Comparison of ENCODE assay signal across 27 mouse cellular contexts in genomic region chr12:84304554-84304953, GRCm38 (mm10). TPM values are rescaled to one million over a fixed set of nuclear protein-coding genes. Genes with fewer than 3 reads are reported as not detected.
DNase-seq lines count a peak whose midpoint lies in the region; ATAC-seq and TF ChIP-seq lines count a peak whose summit lies in the region.
"Had no signal": no experiment of that assay in that cellular context is flagged by ENCODE, and none has a peak within 500 bp of the region (broad histone marks: within the 10 kb centered on the region; RNA-seq: fewer than 3 reads in every experiment).

No protein-coding gene starts in this region.

- peaks cover 8% of the 10 kb centered on the region; the same call in 1 of the 2 replicates for H3K36me3 ChIP-seq in intestine, embryonic 16.5 days (ENCODE audit: control insufficient read depth, insufficient read depth, low read length)
- 0 out of 2 replicates have a peak, but pooled peaks cover 6% of the 10 kb centered on the region for H3K36me3 ChIP-seq in intestine, embryonic 15.5 days
- H3K36me3 ChIP-seq in liver, postnatal 0 days (replicated peaks; ENCODE audit: insufficient read depth, low read length) = peaks cover 55% of the 10 kb centered on the region
- H3K36me3 ChIP-seq in intestine, postnatal 0 days (ENCODE audit: control insufficient read depth, insufficient read depth) = peaks cover 38% of the 10 kb centered on the region
- peaks cover 10% of the 10 kb centered on the region for H3K36me3 ChIP-seq in stomach, postnatal 0 days (ENCODE audit: control insufficient read depth, insufficient read depth, low read length)
- H3K36me3 ChIP-seq: forebrain, embryonic 12.5 days had no signal

- 75% methylated on average over 1 of the region's 1 CpGs for WGBS in intestine, embryonic 16.5 days
- 78% methylated on average over 1 of the region's 1 CpGs for WGBS in intestine, embryonic 15.5 days
- WGBS in liver, postnatal 0 days (ENCODE audit: insufficient replicate concordance) = 79% methylated on average over 1 of the region's 1 CpGs
- WGBS in intestine, postnatal 0 days = 64% methylated on average over 1 of the region's 1 CpGs
- WGBS in stomach, postnatal 0 days = 61% methylated on average over 1 of the region's 1 CpGs

- no peak for TF ChIP-seq CTCF in liver, postnatal 0 days (IDR thresholded peaks at IDR 0.05; ENCODE audit: low read depth)
- TF ChIP-seq CTCF in intestine, postnatal 0 days (IDR thresholded peaks at IDR 0.05; ENCODE audit: low read depth) = no peak
- no peak for TF ChIP-seq CTCF in stomach, postnatal 0 days (IDR thresholded peaks at IDR 0.05; ENCODE audit: low read depth)

- no peak overlapping the region for H3K4me2 ChIP-seq in intestine, embryonic 16.5 days (ENCODE audit: low read depth, low read length)
- no peak overlapping the region for H3K4me2 ChIP-seq in intestine, embryonic 15.5 days (replicated peaks)
- H3K4me2 ChIP-seq in liver, postnatal 0 days (ENCODE audit: low read depth, low read length) = no peak overlapping the region
- H3K4me2 ChIP-seq in intestine, postnatal 0 days (replicated peaks; ENCODE audit: low read depth) = no peak overlapping the region
- H3K4me2 ChIP-seq in stomach, postnatal 0 days (replicated peaks; ENCODE audit: low read depth) = no peak overlapping the region
- H3K4me2 ChIP-seq: embryonic facial prominence, embryonic 13.5 days; embryonic facial prominence, embryonic 15.5 days; forebrain, embryonic 12.5 days had no signal

- H3K9me3 ChIP-seq in intestine, embryonic 16.5 days (ENCODE audit: control insufficient read depth, low read length) = no peaks in the 10 kb centered on the region
- H3K9me3 ChIP-seq in intestine, embryonic 15.5 days = no peaks in the 10 kb centered on the region
- no peaks in the 10 kb centered on the region for H3K9me3 ChIP-seq in liver, postnatal 0 days (ENCODE audit: low read length)
- H3K9me3 ChIP-seq in intestine, postnatal 0 days (ENCODE audit: control insufficient read depth) = no peaks in the 10 kb centered on the region
- no peaks in the 10 kb centered on the region for H3K9me3 ChIP-seq in stomach, postnatal 0 days (ENCODE audit: control insufficient read depth, low read length)
- H3K9me3 ChIP-seq: embryonic facial prominence, embryonic 13.5 days; embryonic facial prominence, embryonic 15.5 days; forebrain, embryonic 10.5 days; forebrain, embryonic 12.5 days; G1E had no signal

- no peak for DNase-seq in liver, postnatal 0 days
- no peak for DNase-seq in liver
- DNase-seq in stomach, postnatal 0 days (ENCODE audit: low spot score) = no peak
- DNase-seq in cerebellum, adult 9-10 months = no peak
- DNase-seq: adrenal gland, adult 8-10 months; adrenal gland, postnatal 14 days; adrenal gland, postnatal 36 days; cerebellum, adult 11-12 months; cerebellum, adult 2 months; cerebellum, adult 9-11 months; cerebellum, postnatal 14 days; cerebellum, postnatal 36 days; embryo, embryonic 11 days had no signal

- H3K4me3 ChIP-seq in intestine, embryonic 16.5 days (ENCODE audit: low read length) = no peak overlapping the region
- no peak overlapping the region for H3K4me3 ChIP-seq in intestine, embryonic 15.5 days (replicated peaks)
- no peak overlapping the region for H3K4me3 ChIP-seq in liver, postnatal 0 days (ENCODE audit: low read depth, low read length)
- H3K4me3 ChIP-seq in intestine, postnatal 0 days (ENCODE audit: low read depth, low read length) = no peak overlapping the region
- H3K4me3 ChIP-seq in stomach, postnatal 0 days (ENCODE audit: low read depth, low read length) = no peak overlapping the region
- H3K4me3 ChIP-seq: embryonic facial prominence, embryonic 13.5 days; embryonic facial prominence, embryonic 15.5 days; erythroblast, embryonic 14.5 days; forebrain, embryonic 10.5 days; forebrain, embryonic 12.5 days had no signal

- H3K4me1 ChIP-seq in intestine, embryonic 16.5 days (ENCODE audit: control insufficient read depth, insufficient read depth, low read length) = no peaks in the 10 kb centered on the region; the same call in 1 of the 2 replicates
- no peaks in the 10 kb centered on the region for H3K4me1 ChIP-seq in intestine, embryonic 15.5 days (replicated peaks)
- no peaks in the 10 kb centered on the region for H3K4me1 ChIP-seq in liver, postnatal 0 days (ENCODE audit: insufficient read depth)
- H3K4me1 ChIP-seq in intestine, postnatal 0 days (replicated peaks; ENCODE audit: control insufficient read depth, insufficient read depth, low read length) = no peaks in the 10 kb centered on the region
- H3K4me1 ChIP-seq in stomach, postnatal 0 days (replicated peaks; ENCODE audit: control insufficient read depth, insufficient read depth) = no peaks in the 10 kb centered on the region
- H3K4me1 ChIP-seq: embryonic facial prominence, embryonic 13.5 days; embryonic facial prominence, embryonic 15.5 days; forebrain, embryonic 10.5 days; forebrain, embryonic 12.5 days had no signal

- ATAC-seq in intestine, embryonic 16.5 days = 0 out of 2 replicates have a peak, but pooled peaks have one; percentile 10
- ATAC-seq in intestine, embryonic 15.5 days = no peak
- peak; percentile 24 for ATAC-seq in liver, postnatal 0 days
- no peak for ATAC-seq in intestine, postnatal 0 days
- peak; percentile 67; the same call in 1 of the 2 replicates for ATAC-seq in stomach, postnatal 0 days (ENCODE audit: low FRiP score, low TSS enrichment)
- no peak for ATAC-seq in granulocyte monocyte progenitor cell, adult 5-6 weeks (replicated peaks; ENCODE audit: poor library complexity, severe bottlenecking)
- ATAC-seq: activated CD4-positive, CD25-positive, alpha-beta regulatory T cell, adult 4 months; forebrain, embryonic 14.5 days; forebrain, embryonic 16.5 days; Patski had no signal

- no peaks in the 10 kb centered on the region for H3K27me3 ChIP-seq in intestine, embryonic 16.5 days (replicated peaks; ENCODE audit: control insufficient read depth, insufficient read depth, low read length)
- no peaks in the 10 kb centered on the region for H3K27me3 ChIP-seq in intestine, embryonic 15.5 days (replicated peaks)
- H3K27me3 ChIP-seq in liver, postnatal 0 days (ENCODE audit: insufficient read depth, low read length) = no peaks in the 10 kb centered on the region
- no peaks in the 10 kb centered on the region for H3K27me3 ChIP-seq in intestine, postnatal 0 days (replicated peaks; ENCODE audit: control insufficient read depth, insufficient read depth, low read length)
- no peaks in the 10 kb centered on the region for H3K27me3 ChIP-seq in stomach, postnatal 0 days (ENCODE audit: control insufficient read depth, insufficient read depth, low read length)
- H3K27me3 ChIP-seq: embryonic facial prominence, embryonic 13.5 days; embryonic facial prominence, embryonic 15.5 days; forebrain, embryonic 12.5 days; Patski had no signal

- H3K9ac ChIP-seq in intestine, embryonic 16.5 days (ENCODE audit: low read depth, low read length) = no peak overlapping the region
- H3K9ac ChIP-seq in intestine, embryonic 15.5 days = no peak overlapping the region
- H3K9ac ChIP-seq in liver, postnatal 0 days (replicated peaks) = no peak overlapping the region
- H3K9ac ChIP-seq in intestine, postnatal 0 days (ENCODE audit: low read depth, low read length) = no peak overlapping the region
- no peak overlapping the region for H3K9ac ChIP-seq in stomach, postnatal 0 days (ENCODE audit: low read length)
- H3K9ac ChIP-seq: embryonic facial prominence, embryonic 13.5 days; embryonic facial prominence, embryonic 15.5 days; forebrain, embryonic 12.5 days had no signal

- no peak for TF ChIP-seq EP300 in liver, postnatal 0 days (IDR thresholded peaks at IDR 0.05; ENCODE audit: low read depth)
- TF ChIP-seq EP300 in stomach, postnatal 0 days (optimal IDR thresholded peaks at IDR 0.05) = no peak

- H3K27ac ChIP-seq in intestine, embryonic 16.5 days (ENCODE audit: low read length) = no peak overlapping the region
- H3K27ac ChIP-seq in intestine, embryonic 15.5 days = no peak overlapping the region
- H3K27ac ChIP-seq in liver, postnatal 0 days (ENCODE audit: low read depth) = peak overlapping the region; percentile 76
- H3K27ac ChIP-seq in intestine, postnatal 0 days (ENCODE audit: low read depth, low read length) = peak overlapping the region; percentile 85
- H3K27ac ChIP-seq in stomach, postnatal 0 days (replicated peaks) = 0 out of 2 replicates have a peak overlapping the region, but pooled peaks have one; percentile 35
- H3K27ac ChIP-seq: embryonic facial prominence, embryonic 13.5 days; embryonic facial prominence, embryonic 15.5 days; forebrain, embryonic 10.5 days; forebrain, embryonic 12.5 days had no signal

RNA-seq across cellular contexts. Expression of gene Zfp410, which starts 12.1 kb away (rescaled TPM):
- polyA plus RNA-seq in intestine, embryonic 16.5 days (2015; fragmentation: Nextera tagmentation; extraction: Ambion mirVana) = 54.8 and 61.5 TPM in 2 replicates
- 54.7 and 61.6 TPM in 2 replicates for polyA plus RNA-seq in intestine, embryonic 15.5 days (2015; fragmentation: Nextera tagmentation; extraction: Ambion mirVana)
- polyA plus RNA-seq in liver, postnatal 0 days (2015; fragmentation: Nextera tagmentation; extraction: Ambion mirVana) = 19.0 and 22.7 TPM in 2 replicates
- 34.2 and 34.5 TPM in 2 replicates for polyA plus RNA-seq in intestine, postnatal 0 days (2015; fragmentation: Nextera tagmentation; extraction: Ambion mirVana)
- 32.3 and 32.4 TPM in 2 replicates for polyA plus RNA-seq in stomach, postnatal 0 days (2015; fragmentation: Nextera tagmentation; extraction: Ambion mirVana)
- 42.8 and 70.5 TPM in 2 replicates for total RNA-seq in granulocyte monocyte progenitor cell, adult 5-6 weeks (2014; fragmentation: Nextera tagmentation)
- total RNA-seq in granulocyte monocyte progenitor cell, adult 5-6 weeks (2017) = 32.1 and 54.0 TPM in 2 replicates

RNA-seq across cellular contexts. Expression of gene Ptgr2, which starts 19.5 kb away (rescaled TPM):
- 58.1 and 60.2 TPM in 2 replicates for polyA plus RNA-seq in intestine, embryonic 16.5 days (2015; fragmentation: Nextera tagmentation; extraction: Ambion mirVana)
- polyA plus RNA-seq in intestine, embryonic 15.5 days (2015; fragmentation: Nextera tagmentation; extraction: Ambion mirVana) = 41.7 and 45.2 TPM in 2 replicates
- 28.0 and 30.2 TPM in 2 replicates for polyA plus RNA-seq in liver, postnatal 0 days (2015; fragmentation: Nextera tagmentation; extraction: Ambion mirVana)
- polyA plus RNA-seq in intestine, postnatal 0 days (2015; fragmentation: Nextera tagmentation; extraction: Ambion mirVana) = 35.3 and 41.2 TPM in 2 replicates
- 27.4 and 29.1 TPM in 2 replicates for polyA plus RNA-seq in stomach, postnatal 0 days (2015; fragmentation: Nextera tagmentation; extraction: Ambion mirVana)
- 22.3 and 24.9 TPM in 2 replicates for total RNA-seq in granulocyte monocyte progenitor cell, adult 5-6 weeks (2014; fragmentation: Nextera tagmentation)
- total RNA-seq in granulocyte monocyte progenitor cell, adult 5-6 weeks (2017) = 60.8 and 69.0 TPM in 2 replicates

RNA-seq across cellular contexts. Expression of gene Coq6, which starts 56.9 kb away (rescaled TPM):
- 51.2 and 53.8 TPM in 2 replicates for polyA plus RNA-seq in intestine, embryonic 16.5 days (2015; fragmentation: Nextera tagmentation; extraction: Ambion mirVana)
- polyA plus RNA-seq in intestine, embryonic 15.5 days (2015; fragmentation: Nextera tagmentation; extraction: Ambion mirVana) = 47.5 and 53.8 TPM in 2 replicates
- 17.6 and 18.7 TPM in 2 replicates for polyA plus RNA-seq in liver, postnatal 0 days (2015; fragmentation: Nextera tagmentation; extraction: Ambion mirVana)
- 21.5 and 23.2 TPM in 2 replicates for polyA plus RNA-seq in intestine, postnatal 0 days (2015; fragmentation: Nextera tagmentation; extraction: Ambion mirVana)
- polyA plus RNA-seq in stomach, postnatal 0 days (2015; fragmentation: Nextera tagmentation; extraction: Ambion mirVana) = 27.1 and 27.6 TPM in 2 replicates
- 21.1 and 25.4 TPM in 2 replicates for total RNA-seq in granulocyte monocyte progenitor cell, adult 5-6 weeks (2014; fragmentation: Nextera tagmentation)
- total RNA-seq in granulocyte monocyte progenitor cell, adult 5-6 weeks (2017) = 11.0 and 13.8 TPM in 2 replicates

RNA-seq across cellular contexts. Expression of gene Fam161b, which starts 57.1 kb away (rescaled TPM):
- 2.3 and 3.3 TPM in 2 replicates for polyA plus RNA-seq in intestine, embryonic 16.5 days (2015; fragmentation: Nextera tagmentation; extraction: Ambion mirVana)
- 2.4 and 2.6 TPM in 2 replicates for polyA plus RNA-seq in intestine, embryonic 15.5 days (2015; fragmentation: Nextera tagmentation; extraction: Ambion mirVana)
- polyA plus RNA-seq in liver, postnatal 0 days (2015; fragmentation: Nextera tagmentation; extraction: Ambion mirVana) = 0.15 and 0.31 TPM in 2 replicates
- 0.91 and 1.4 TPM in 2 replicates for polyA plus RNA-seq in intestine, postnatal 0 days (2015; fragmentation: Nextera tagmentation; extraction: Ambion mirVana)
- 0.72 and 0.88 TPM in 2 replicates for polyA plus RNA-seq in stomach, postnatal 0 days (2015; fragmentation: Nextera tagmentation; extraction: Ambion mirVana)
- not detected in 2 replicates for total RNA-seq in granulocyte monocyte progenitor cell, adult 5-6 weeks (2014; fragmentation: Nextera tagmentation)
- total RNA-seq in granulocyte monocyte progenitor cell, adult 5-6 weeks (2017) = 0.10 TPM in 1 of 2 replicates, not detected in the other

Comparison
In these comparisons a context has a peak if more than half of its experiments do, and no peak if none do; other contexts are left out.
1. ATAC-seq: peak in intestine, embryonic 16.5 days (single experiment), liver, postnatal 0 days (single experiment) and stomach, postnatal 0 days (single experiment); none in intestine, embryonic 15.5 days (single experiment), intestine, postnatal 0 days (single experiment) and granulocyte monocyte progenitor cell, adult 5-6 weeks (single experiment).
2. H3K27ac ChIP-seq: peak in liver, postnatal 0 days (single experiment), intestine, postnatal 0 days (single experiment) and stomach, postnatal 0 days (single experiment); none in intestine, embryonic 16.5 days (single experiment) and intestine, embryonic 15.5 days (single experiment).